Mouse (Mus musculus) liver, postnatal 0 days (tissue): Measurements from ENCODE around the gene Usp39.
A peak's percentile ranks its signal among the peaks of the same experiment; 100 is the strongest.

ENCODE experiments used
- CTCF ChIP-seq: sonication (generic); IDR thresholded peaks from 2 replicates; pipeline ENCODE4 v1.5.1; 2016; ENCODE audit warnings: antibody characterized with exemption, low read depth
- EP300 ChIP-seq: IDR thresholded peaks from 2 replicates; pipeline ENCODE4 v1.6.1; 2016; ENCODE audit warnings: antibody characterized with exemption, low read depth, mild to moderate bottlenecking

GRCm38 (mm10) chr6:72392341-72392740 is 47.4 kb upstream of the Usp39 start:
- TF ChIP-seq CTCF: peak; percentile 38
- no peak for TF ChIP-seq EP300
